Mouse (Mus musculus) kidney, adult 9 months (tissue): ENCODE measurements around the gene Tmem100.

Experiments
- DNase-seq: peaks from one replicate; pipeline ENCODE4 v3.0.0; 2022

Tmem100 gene

GRCm38 (mm10) chr11:90015281-90015680, 14.9 kb upstream of the Tmem100 start:
- DNase-seq: no peak

DNA sequence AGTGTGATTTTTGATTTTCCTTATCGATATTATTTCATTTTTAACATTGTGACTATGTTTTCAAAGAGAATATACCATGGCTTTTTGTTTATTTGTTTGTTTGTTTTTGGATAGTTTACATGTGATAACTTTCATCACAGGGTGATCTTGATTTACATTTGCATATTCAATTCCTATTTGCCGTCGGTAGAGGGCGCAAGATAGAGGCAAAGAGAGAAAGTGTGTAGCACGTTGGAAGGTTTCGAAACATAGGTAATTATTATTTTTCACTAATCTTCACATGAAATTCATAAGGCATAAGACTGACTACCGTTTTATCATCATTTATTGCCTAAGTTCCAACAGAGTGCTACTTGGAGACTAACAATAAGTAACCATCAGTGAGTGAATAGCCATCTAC, 11.0 kb upstream of the Tmem100 start:
- DNase-seq: peak; percentile 53

- DNase-seq: peak; percentile 17
Observed at GRCm38 (mm10) chr11:90025891-90026801, 4.0 kb upstream of the Tmem100 start.

DNA sequence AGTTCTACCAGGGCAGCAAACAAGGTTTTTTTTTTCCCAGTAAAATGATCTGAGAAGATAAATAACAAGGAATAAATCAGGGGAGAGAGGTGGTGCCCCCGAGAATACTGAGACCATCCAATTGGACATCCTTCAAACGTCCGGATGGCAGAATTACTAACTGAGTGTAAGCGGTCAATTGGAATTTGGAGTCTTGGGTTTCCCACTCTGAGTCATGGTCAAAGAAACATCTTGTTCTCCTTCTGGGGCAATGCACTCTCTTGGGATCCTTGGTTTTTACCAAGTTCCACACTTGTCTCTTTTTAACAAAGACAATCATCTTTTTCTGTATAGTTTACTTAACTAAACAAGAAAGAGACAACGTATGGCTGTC, 3.4 kb upstream of the Tmem100 start:
- DNase-seq: no peak

DNA sequence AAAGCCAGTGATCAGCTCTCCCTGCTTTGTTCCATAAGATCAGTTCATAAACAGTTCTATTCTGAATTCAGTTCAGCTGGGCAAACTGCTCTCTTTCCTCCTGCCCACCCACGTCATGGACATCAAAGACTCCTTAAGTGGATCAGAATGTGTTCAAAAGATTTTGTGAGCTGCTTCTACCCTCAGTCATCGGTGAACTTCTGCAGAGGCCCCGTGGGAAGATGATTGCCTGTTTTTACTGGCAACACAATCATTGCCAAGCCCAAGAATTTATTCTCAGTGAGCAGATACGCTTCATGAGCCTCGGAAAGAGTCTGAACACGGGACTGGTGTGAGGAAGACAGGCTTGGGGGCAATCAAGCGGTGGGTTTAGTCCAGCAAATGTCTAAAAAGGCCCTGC, 2.9 kb upstream of the Tmem100 start:
- DNase-seq: no peak

GRCm38 (mm10) chr11:90028746-90029145, 1.4 kb upstream of the Tmem100 start:
- no peak for DNase-seq

DNA sequence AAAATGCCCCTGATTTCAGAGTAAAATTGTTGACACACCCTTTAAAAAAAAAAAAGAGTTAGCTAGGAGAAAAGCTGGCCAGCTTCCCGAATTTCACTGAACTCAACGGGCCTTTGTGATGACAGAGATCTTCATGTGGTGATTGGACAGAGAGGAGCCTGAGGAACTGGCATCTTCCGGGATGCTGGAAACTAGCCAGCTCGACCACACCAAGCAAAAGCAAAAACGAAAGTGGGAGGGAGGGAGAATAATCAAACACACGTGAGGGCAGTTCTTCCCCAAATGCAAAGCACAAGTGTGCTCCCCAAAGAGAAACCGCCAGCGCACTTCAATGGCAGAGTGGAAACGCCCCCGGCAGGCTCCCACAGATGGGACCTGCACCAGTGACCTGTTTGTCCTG, 794 bp upstream of the Tmem100 start:
- DNase-seq: peak; percentile 63

- peak; percentile 66 for DNase-seq
Observed at GRCm38 (mm10) chr11:90030557-90030956, 409 bp downstream of the Tmem100 start.

GRCm38 (mm10) chr11:90031076-90031475, 928 bp downstream of the Tmem100 start:
- no peak for DNase-seq

- DNase-seq: no peak
Observed at GRCm38 (mm10) chr11:90032807-90033206, 2.7 kb downstream of the Tmem100 start.

- DNase-seq: no peak
Observed at GRCm38 (mm10) chr11:90033442-90033841, 3.3 kb downstream of the Tmem100 start.

DNA sequence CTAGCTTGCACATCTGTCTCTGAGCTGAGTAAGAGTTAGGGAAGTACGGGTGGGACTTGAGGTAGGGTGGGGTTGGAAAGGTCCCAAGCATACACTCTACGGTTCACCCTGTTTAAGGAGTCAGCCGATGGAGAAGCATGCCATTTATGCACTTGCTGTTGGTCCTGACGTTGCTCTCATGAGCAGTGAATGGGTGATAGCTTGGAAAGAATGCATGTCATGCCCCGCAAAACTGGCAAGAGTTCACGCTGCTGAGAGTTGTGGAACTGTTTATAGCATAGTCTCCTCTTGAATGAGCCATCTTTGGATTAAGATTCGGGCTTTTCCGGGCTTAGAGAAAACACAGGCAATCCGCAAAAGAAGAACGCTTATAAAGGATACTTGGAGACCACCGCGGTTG, 4.5 kb downstream of the Tmem100 start:
- no peak for DNase-seq

- no peak for DNase-seq
Observed at GRCm38 (mm10) chr11:90035532-90035931, 5.4 kb downstream of the Tmem100 start.

GRCm38 (mm10) chr11:90036416-90036815, 6.3 kb downstream of the Tmem100 start:
- no peak for DNase-seq

DNA sequence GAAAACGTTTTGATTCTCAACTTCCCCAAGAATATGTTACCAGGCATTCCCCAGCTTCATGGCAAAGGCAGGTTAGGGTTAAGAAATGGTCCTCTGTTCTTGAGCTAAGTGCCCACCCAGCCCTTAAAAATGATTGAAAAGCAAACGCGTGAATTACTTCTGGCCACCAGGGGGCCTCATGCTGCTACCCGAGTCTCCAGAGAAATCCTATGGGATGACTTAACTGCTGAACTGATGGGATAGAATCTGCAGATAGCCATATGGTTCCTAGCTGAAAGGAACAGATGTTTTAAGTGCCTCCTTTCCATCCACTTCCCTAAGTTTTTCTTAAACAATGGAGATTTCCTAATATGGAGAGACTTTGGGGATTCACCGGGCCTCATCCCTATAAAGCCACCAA, 7.9 kb downstream of the Tmem100 start:
- DNase-seq: peak; percentile 40

DNA sequence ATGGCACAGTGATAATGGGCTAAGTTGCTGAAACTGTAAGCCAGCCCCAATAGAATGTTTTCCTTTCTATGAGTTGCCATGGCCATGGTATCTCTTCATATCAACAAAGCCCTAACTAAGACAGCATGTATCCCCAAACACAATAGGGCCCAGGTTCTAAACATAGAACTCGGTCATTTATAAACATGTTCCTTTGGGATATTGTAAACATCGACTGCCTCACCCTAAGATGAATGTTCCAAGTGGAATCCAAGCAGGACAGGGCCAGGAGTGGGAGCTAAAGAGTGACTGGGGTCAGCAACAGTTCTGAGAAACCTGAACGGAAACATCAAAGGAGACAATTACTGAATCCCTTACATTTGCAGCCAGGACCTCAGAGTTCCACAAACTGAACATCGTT, 14.3 kb downstream of the Tmem100 start:
- no peak for DNase-seq

DNA sequence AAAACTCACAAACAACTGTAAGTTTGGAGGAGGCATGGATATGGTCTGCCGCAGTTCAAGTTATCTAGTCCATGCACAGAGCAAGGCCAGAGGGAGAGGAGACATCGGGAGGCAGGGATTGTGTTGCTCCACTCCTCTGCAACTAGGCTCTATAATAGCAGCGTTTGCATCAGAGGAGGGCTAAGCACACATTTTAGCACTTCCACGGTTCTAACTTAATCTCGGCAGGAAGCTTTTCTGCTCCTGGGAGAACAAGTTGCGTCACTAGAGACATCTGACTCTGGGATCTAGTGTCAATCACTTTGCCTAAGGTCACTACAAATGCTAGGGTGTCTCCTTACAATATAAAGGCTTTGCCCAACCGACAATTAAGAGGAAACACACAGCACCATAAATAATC, 16.1 kb downstream of the Tmem100 start:
- DNase-seq: no peak

DNA sequence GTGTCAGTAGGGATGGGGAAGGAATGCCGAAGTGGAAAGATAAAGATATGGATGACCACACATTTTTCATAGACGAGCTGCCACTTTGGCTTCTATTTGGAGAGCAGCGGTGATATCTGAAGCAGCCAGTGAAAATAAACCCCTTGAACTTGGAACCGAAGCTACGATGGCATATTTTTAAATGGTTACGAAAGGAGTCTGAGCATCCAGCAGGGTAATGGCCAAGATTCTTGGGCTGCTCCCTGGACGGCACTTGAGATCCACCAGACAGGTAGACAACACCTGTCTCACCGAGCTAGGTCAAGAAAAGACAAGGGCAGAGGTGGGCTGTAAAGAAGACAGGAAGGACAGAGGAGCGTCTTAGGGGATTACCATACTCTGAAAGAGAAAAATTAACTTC, 17.1 kb downstream of the Tmem100 start:
- no peak for DNase-seq

DNA sequence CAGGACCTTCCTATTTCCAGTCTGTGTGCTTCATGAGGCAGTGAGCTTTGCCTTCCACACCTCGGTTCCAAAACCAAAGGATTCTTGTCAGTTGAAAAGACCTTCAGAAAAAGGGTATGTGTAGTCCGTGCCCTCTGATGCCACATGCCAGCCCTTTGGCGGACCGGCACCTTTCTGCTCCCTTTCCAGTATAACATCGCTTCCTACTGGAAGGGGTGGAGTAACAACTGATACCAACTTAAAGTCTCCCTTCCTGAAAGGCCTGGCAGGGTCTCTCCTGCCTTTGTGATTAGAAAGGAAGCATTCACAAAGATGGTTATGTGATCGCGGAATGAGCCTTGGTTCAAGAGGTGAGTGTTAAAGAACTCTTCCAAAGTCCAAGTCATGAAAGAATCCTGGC, 19.9 kb downstream of the Tmem100 start:
- no peak for DNase-seq

DNA sequence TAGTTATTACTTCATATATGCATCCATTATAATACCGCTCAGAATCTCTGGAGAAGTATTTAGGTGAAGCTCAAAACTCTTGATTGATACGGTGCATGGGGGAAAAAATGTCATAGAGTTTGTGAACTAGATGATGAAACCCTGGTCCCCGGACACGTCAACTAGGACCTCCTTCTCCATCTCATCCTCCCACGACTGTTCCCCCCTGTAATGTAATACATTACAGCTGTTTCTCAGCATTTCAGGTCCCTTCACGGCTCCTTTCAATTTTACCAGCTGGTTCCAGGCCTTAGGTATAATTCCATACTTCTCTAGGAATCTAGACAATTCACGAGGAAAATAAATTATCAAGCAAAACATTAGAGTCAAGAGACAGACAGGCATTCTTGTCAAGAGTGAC, 22.6 kb downstream of the Tmem100 start:
- DNase-seq: no peak

GRCm38 (mm10) chr11:90053820-90054219, 23.7 kb downstream of the Tmem100 start:
- DNase-seq: no peak

DNA sequence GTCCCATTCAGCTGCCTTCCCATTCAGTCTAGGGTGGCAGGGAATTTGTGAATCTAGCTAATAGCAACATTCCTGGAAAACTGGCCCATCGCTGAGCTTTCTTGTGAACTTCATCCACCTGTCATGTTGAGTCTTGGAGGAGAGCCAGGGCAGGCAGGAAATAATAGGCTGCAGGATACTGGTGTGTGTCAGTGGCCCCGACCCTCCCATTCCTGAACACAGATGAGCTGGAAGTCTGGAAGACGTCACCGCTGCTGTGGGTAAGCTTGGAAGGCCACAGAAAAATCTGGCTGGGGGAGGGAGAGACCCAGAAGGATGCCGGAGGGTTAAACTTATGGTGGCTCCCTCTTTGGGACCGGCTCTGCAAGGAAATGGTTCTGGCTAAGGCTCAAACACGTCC, 24.3 kb downstream of the Tmem100 start:
- peak; percentile 25 for DNase-seq

- DNase-seq: no peak
Observed at GRCm38 (mm10) chr11:90057070-90057469, 26.9 kb downstream of the Tmem100 start.

DNA sequence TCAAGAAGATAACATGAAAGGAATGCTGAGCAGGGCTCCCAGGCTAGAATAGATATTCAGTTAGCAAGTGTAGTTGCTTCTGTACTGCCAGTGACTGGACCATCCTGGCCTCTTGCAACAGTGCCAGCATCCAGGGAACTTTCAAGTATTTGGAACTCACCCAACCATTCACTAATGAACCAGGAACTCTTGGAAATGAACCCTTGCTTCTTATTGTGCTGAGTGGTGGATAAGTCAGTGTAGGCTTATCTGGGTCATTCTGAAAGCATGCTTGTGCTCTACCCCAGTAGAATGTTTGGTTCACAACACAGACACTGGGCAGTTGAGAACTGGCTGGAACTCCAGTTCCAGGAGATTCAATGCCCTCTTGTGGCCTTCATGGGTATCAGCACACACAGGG, 29.1 kb downstream of the Tmem100 start:
- no peak for DNase-seq

GRCm38 (mm10) chr11:90062657-90063056, 32.5 kb downstream of the Tmem100 start:
- no peak for DNase-seq
